Comparison of ENCODE assay signal across 8 mouse cellular contexts in genomic region chr2:174327295-174327981, GRCm38 (mm10). TPM values are rescaled to one million over a fixed set of nuclear protein-coding genes. Genes with fewer than 3 reads are reported as not detected.
DNase-seq lines count a peak whose midpoint lies in the region; ATAC-seq and TF ChIP-seq lines count a peak whose summit lies in the region.

No protein-coding gene starts in this region.

- H3K27ac ChIP-seq in embryonic fibroblast, embryonic 13.5 days (ENCODE audit: insufficient read depth, low read length) = no peak overlapping the region
- peak overlapping the region in 1 of 2 experiments; percentile 62; a peak in 1 of 4 replicates for H3K27ac ChIP-seq in heart, embryonic 14.5 days (replicated peaks in 1 of 2; ENCODE audit: control insufficient read depth in 1 of 2, insufficient read depth in 1 of 2, low read depth in 2 of 2, low read length in 2 of 2)
- H3K27ac ChIP-seq in lung, embryonic 14.5 days (ENCODE audit: low read depth) = peak overlapping the region; percentile 72; the same call in 1 of the 2 replicates
- no peak overlapping the region for H3K27ac ChIP-seq in thymus, adult 2 months (ENCODE audit: control insufficient read depth, insufficient read depth, low read length)

- TF ChIP-seq POLR2A in embryonic fibroblast, embryonic 13.5 days (IDR thresholded peaks at IDR 0.05; ENCODE audit: low read depth, low read length) = peak; percentile 91
- peak; percentile 80 for TF ChIP-seq POLR2A in thymus, adult 2 months (IDR thresholded peaks at IDR 0.05; ENCODE audit: control insufficient read depth, extremely low read depth, insufficient read depth, low read length, poor library complexity)

- ATAC-seq in CD4-positive, CD25-positive, alpha-beta regulatory T cell, adult 4 months = peak; percentile 73
- ATAC-seq in heart, embryonic 14.5 days (ENCODE audit: insufficient number of reproducible peaks, insufficient read depth, low FRiP score, low read depth) = peak; percentile 24; the same call in 1 of the 2 replicates
- peak; percentile 35 for ATAC-seq in lung, embryonic 14.5 days (ENCODE audit: insufficient read depth)
- peak; percentile 65 for ATAC-seq in neutrophil, adult 5-6 weeks (ENCODE audit: extremely low read depth, insufficient number of reproducible peaks, low FRiP score, poor library complexity, severe bottlenecking)

- H3K4me1 ChIP-seq in embryonic fibroblast, embryonic 13.5 days (ENCODE audit: control insufficient read depth, insufficient read depth, low read length) = no peaks in the 10 kb centered on the region; the same call in 1 of the 2 replicates
- H3K4me1 ChIP-seq in heart, embryonic 14.5 days (ENCODE audit: control insufficient read depth in 2 of 2, insufficient read depth in 2 of 2, low read length in 2 of 2) = peaks cover 0 to 15% of the 10 kb centered on the region in 2 experiments; a peak in 3 of 4 replicates
- no peaks in the 10 kb centered on the region for H3K4me1 ChIP-seq in lung, embryonic 14.5 days (ENCODE audit: insufficient read depth)
- H3K4me1 ChIP-seq in thymus, adult 2 months (replicated peaks; ENCODE audit: control insufficient read depth, insufficient read depth, low read length) = peaks cover 12% of the 10 kb centered on the region

- 47% methylated on average over 64 of the region's 64 CpGs for WGBS in heart, embryonic 14.5 days
- 50% methylated on average over 64 of the region's 64 CpGs for WGBS in lung, embryonic 14.5 days
- 50% methylated on average over 64 of the region's 64 CpGs for WGBS in thymus, adult 2 months

- H3K4me2 ChIP-seq in heart, embryonic 14.5 days (ENCODE audit: low read length) = peak overlapping the region; percentile 80
- peak overlapping the region; percentile 76 for H3K4me2 ChIP-seq in lung, embryonic 14.5 days

- peak overlapping the region; percentile 99 for H3K9ac ChIP-seq in heart, embryonic 14.5 days (ENCODE audit: low read length)
- peak overlapping the region; percentile 99 for H3K9ac ChIP-seq in lung, embryonic 14.5 days

- no peaks in the 10 kb centered on the region for H3K27me3 ChIP-seq in heart, embryonic 14.5 days (ENCODE audit: control insufficient read depth, insufficient read depth, low read length)
- no peaks in the 10 kb centered on the region for H3K27me3 ChIP-seq in lung, embryonic 14.5 days (ENCODE audit: insufficient read depth, low read length)
- H3K27me3 ChIP-seq in thymus, adult 2 months (ENCODE audit: control insufficient read depth, insufficient read depth, low read length) = no peaks in the 10 kb centered on the region

- no peak for TF ChIP-seq CTCF in embryonic fibroblast, embryonic 13.5 days (IDR thresholded peaks at IDR 0.05; ENCODE audit: borderline replicate concordance, insufficient read depth, low read length)
- TF ChIP-seq CTCF in lung, embryonic 14.5 days (IDR thresholded peaks at IDR 0.05; ENCODE audit: low read depth) = no peak
- no peak for TF ChIP-seq CTCF in thymus, adult 2 months (IDR thresholded peaks at IDR 0.05; ENCODE audit: borderline replicate concordance, control insufficient read depth, extremely low read depth, insufficient read depth, low read length, poor library complexity)

- 0 out of 2 replicates have a peak, but pooled peaks cover 4% of the 10 kb centered on the region for H3K9me3 ChIP-seq in heart, embryonic 14.5 days (ENCODE audit: control insufficient read depth, low read length)
- peaks cover 12% of the 10 kb centered on the region; the same call in 1 of the 2 replicates for H3K9me3 ChIP-seq in lung, embryonic 14.5 days (ENCODE audit: low read depth, low read length)

- H3K36me3 ChIP-seq in heart, embryonic 14.5 days (ENCODE audit: control insufficient read depth, insufficient read depth, low read length) = peaks cover 4% of the 10 kb centered on the region; the same call in 1 of the 2 replicates
- no peaks in the 10 kb centered on the region for H3K36me3 ChIP-seq in lung, embryonic 14.5 days (ENCODE audit: insufficient read depth)
- no peaks in the 10 kb centered on the region for H3K36me3 ChIP-seq in thymus, adult 2 months (ENCODE audit: control insufficient read depth, insufficient read depth, low read length)

- peak; percentile 38 to 47 for DNase-seq in adrenal gland, postnatal 4 days (ENCODE audit: low spot score in 2 of 2)
- peak; percentile 77 to 84 for DNase-seq in layer of hippocampus, adult 18-20 months (ENCODE audit: low spot score in 2 of 2)
- peak; percentile 85 for DNase-seq in lung, embryonic 14.5 days
- peak; percentile 36 for DNase-seq in thymus, adult 2 months

- H3K4me3 ChIP-seq in embryonic fibroblast, embryonic 13.5 days (ENCODE audit: insufficient read depth, low read length) = peak overlapping the region; percentile 30
- peak overlapping the region; percentile 91 to 100 for H3K4me3 ChIP-seq in heart, embryonic 14.5 days (ENCODE audit: control insufficient read depth in 1 of 2, insufficient read depth in 1 of 2, low read depth in 1 of 2, low read length in 2 of 2)
- H3K4me3 ChIP-seq in lung, embryonic 14.5 days (ENCODE audit: low read depth, low read length) = peak overlapping the region; percentile 96
- H3K4me3 ChIP-seq in thymus, adult 2 months (ENCODE audit: control insufficient read depth, insufficient read depth, low read length) = peak overlapping the region; percentile 53

RNA-seq across cellular contexts. Expression of gene Gm20721, which starts 19.1 kb away (rescaled TPM):
- 1 to 10 TPM; 1.6 to 2.3 TPM for polyA plus RNA-seq in CD4-positive, CD25-positive, alpha-beta regulatory T cell, adult 4 months (2017; shearing (Covaris generic))
- 1 to 10 TPM; 2.1 to 2.2 TPM for total RNA-seq in adrenal gland, postnatal 4 days (2021)
- 4.3 and 10.6 TPM in 2 replicates for polyA plus RNA-seq in embryonic fibroblast, embryonic 13.5 days (2011; ENCODE audit: insufficient read length, low read depth, missing spikeins)
- polyA plus RNA-seq in heart, embryonic 14.5 days (2014; fragmentation: Nextera tagmentation; extraction: Ambion mirVana) = 6.8 and 7.5 TPM in 2 replicates
- total RNA-seq in layer of hippocampus, adult 18-20 months (2021) = 1 to 10 TPM; 3.1 to 3.2 TPM
- polyA plus RNA-seq in lung, embryonic 14.5 days (2014; fragmentation: Nextera tagmentation; extraction: Ambion mirVana) = 11.3 and 14.7 TPM in 2 replicates
- 7.2 and 7.9 TPM in 2 replicates for total RNA-seq in neutrophil, adult 5-6 weeks (2017)
- 0.07 and 0.14 TPM in 2 replicates for polyA plus RNA-seq in thymus, adult 2 months (2012; rRNA removed)

RNA-seq across cellular contexts. Expression of gene Gnas, which starts 43.3 kb away (rescaled TPM):
- polyA plus RNA-seq in CD4-positive, CD25-positive, alpha-beta regulatory T cell, adult 4 months (2017; shearing (Covaris generic)) = 100 to 1,000 TPM in 1 of 2 experiments, 10 to 100 TPM in 1; 96.1 to 130 TPM
- 1,000 to 10,000 TPM; 3,043 to 3,192 TPM for total RNA-seq in adrenal gland, postnatal 4 days (2021)
- 1,063 and 1,076 TPM in 2 replicates for polyA plus RNA-seq in embryonic fibroblast, embryonic 13.5 days (2011; ENCODE audit: insufficient read length, low read depth, missing spikeins)
- polyA plus RNA-seq in heart, embryonic 14.5 days (2014; fragmentation: Nextera tagmentation; extraction: Ambion mirVana) = 1,524 and 1,578 TPM in 2 replicates
- 1,000 to 10,000 TPM; 1,915 to 1,929 TPM for total RNA-seq in layer of hippocampus, adult 18-20 months (2021)
- 1,980 and 2,011 TPM in 2 replicates for polyA plus RNA-seq in lung, embryonic 14.5 days (2014; fragmentation: Nextera tagmentation; extraction: Ambion mirVana)
- total RNA-seq in neutrophil, adult 5-6 weeks (2017) = 285 and 293 TPM in 2 replicates
- 681 and 716 TPM in 2 replicates for polyA plus RNA-seq in thymus, adult 2 months (2012; rRNA removed)

Comparison
In these comparisons a context has a peak if more than half of its experiments do, and no peak if none do; other contexts are left out.
1. H3K4me3 ChIP-seq: peak in every context shown above with its lines; median percentile 96 in lung, embryonic 14.5 days; 96 in heart, embryonic 14.5 days; 53 in thymus, adult 2 months; 30 in embryonic fibroblast, embryonic 13.5 days.